Mouse (Mus musculus): ENCODE results near the gene Scp2.

- TF ChIP-seq CTCF (IDR thresholded peaks at IDR 0.05; ENCODE audit: extremely low read depth, insufficient read depth, low read length) (no peak), POLR2A (IDR thresholded peaks at IDR 0.05; ENCODE audit: extremely low read depth, insufficient read depth, low read length) (no peak)
Measured at GRCm38 (mm10) chr4:108017839-108018238, 127.0 kb downstream of the Scp2 start.

Data from cortical plate, adult 2 months (tissue).